Mouse (Mus musculus) left cerebral cortex, adult 11 months (tissue): Measurements from ENCODE around the gene Cadps2.

Experiments
- DNase-seq: peaks from one replicate; pipeline ENCODE4 v3.0.0; 2022; ENCODE audit warnings: low spot score

Gene Cadps2

GRCm38 (mm10) chr6:23252196-23253135, 586.8 kb downstream of the Cadps2 start:
- DNase-seq: no peak

DNA sequence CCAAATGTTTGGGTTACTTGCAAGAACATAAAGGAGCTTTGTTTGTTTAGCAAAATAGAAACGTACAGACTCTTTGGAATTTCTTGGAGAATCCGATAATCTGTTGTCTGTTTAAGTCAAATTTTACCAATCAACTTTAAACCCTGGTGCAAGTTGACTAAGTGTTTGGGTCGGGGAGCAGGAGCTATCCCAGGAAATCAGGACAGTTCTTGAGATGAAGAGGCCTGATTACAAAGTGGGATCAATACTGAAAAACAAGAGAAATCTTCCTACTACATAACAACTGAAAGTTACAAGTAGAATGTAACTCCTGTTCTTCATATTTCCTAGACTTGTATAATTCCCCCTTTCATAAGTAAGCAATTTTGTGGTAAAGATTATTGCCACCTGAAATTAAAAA, 587.8 kb downstream of the Cadps2 start:
- DNase-seq: no peak

- no peak for DNase-seq
These were observed 588.8 kb downstream of the Cadps2 start for GRCm38 (mm10) chr6:23250288-23250955.

GRCm38 (mm10) chr6:23249616-23250287, 589.5 kb downstream of the Cadps2 start:
- DNase-seq: no peak

DNA sequence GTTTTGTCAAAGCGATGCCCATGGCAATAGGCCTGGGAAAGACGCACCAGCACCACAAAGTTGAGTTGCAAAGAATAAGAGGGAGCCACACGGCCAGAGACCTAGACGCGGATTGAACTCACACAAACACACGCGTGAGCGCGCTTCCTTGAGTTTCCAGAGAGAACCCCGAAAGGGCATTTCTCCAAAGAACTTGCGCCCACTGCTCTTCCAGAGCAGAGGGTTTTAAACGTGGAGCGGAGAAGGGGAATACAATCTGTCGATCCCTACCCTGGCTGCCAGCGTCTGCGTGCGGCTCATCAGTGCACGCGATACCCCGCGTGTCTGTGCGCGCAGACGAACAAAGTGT, 590.2 kb downstream of the Cadps2 start:
- no peak for DNase-seq

GRCm38 (mm10) chr6:23248313-23249052, 590.7 kb downstream of the Cadps2 start, which contains the start of gene Fezf1:
Gene Fezf1 (minus strand): TSS chr6:23248362.
- DNase-seq: no peak

GRCm38 (mm10) chr6:23247512-23248312, 591.5 kb downstream of the Cadps2 start:
- no peak for DNase-seq

GRCm38 (mm10) chr6:23246790-23247511, 592.3 kb downstream of the Cadps2 start:
- DNase-seq: no peak

- DNase-seq: no peak
These were observed 593.0 kb downstream of the Cadps2 start for GRCm38 (mm10) chr6:23246061-23246789.

GRCm38 (mm10) chr6:23245545-23246011, 593.6 kb downstream of the Cadps2 start:
- DNase-seq: no peak

DNA sequence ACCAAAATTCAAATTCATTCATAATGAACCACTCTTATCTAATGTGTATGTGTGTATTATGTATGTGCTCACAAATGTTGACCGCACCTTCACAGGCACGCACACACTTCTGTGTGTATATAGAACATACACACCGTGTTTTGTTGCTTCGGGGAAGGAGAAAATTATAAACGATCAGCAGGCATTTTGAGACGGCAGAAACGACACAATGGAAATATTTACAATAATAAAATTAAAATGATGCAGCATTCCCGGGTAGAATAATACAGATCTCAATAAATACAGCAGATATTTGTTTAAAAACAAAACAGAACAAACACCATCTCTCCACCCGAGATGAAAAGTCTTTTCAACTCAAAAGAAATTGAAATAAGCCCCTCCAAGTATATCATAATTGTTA, 594.1 kb downstream of the Cadps2 start:
- DNase-seq: no peak

DNA sequence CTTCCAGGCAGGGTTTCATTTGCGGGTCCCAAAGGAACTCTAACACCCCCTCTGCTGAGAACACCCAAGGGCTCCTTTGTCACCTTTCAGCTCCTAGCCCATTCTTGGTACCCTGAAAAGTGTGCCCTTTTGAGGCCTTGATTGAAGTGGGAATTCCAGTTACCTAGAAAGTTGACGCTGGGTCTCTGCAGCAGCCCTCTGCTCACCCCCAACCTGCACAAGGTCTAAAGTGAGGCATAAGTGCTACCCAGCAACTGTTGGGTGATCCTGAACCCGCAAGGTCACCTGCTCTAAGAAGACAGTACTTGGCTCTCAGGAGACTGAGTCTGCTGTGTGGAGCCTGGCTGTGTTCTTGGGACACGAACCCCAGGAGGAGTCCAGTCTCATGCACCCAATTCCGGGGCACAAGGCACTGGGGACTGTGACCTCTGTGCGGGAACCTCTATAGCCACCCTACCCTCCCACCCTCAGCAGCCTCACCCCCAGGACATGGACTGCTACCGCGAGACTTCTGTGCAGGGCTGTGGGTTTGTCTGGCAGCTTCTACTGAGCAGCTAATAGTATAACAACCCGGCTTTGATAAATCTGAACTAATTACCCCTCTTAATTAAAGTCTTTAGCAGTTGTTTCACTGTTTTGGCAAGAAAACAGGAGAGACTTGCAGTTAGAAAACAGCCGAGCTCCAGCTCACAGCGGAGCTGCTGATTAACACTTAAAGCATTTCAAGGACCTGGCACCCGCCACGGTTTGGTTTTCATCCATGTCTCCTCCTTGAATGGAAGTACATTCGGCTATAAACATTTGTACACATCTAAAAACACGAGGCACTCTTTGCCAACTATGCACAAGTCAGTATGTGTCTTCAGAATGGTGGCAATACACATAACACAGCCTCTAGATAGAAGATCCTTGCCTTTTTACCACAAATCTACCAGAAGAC, 595.1 kb downstream of the Cadps2 start:
- no peak for DNase-seq
